Mouse (Mus musculus): ENCODE measurements around the gene Retreg1.
A peak's percentile ranks its signal among the peaks of the same experiment; 100 is the strongest.

Gene Retreg1

GRCm38 (mm10) chr15:25830426-25830825 lies 12.6 kb upstream of the Retreg1 start:
- DNase-seq (ENCODE audit: low spot score), result no peak

GRCm38 (mm10) chr15:25834282-25834681 lies 8.7 kb upstream of the Retreg1 start:
- no peak for DNase-seq (ENCODE audit: low spot score)

- no peak for DNase-seq (ENCODE audit: low spot score)
Measured at GRCm38 (mm10) chr15:25834920-25835674, 7.9 kb upstream of the Retreg1 start.

GRCm38 (mm10) chr15:25842462-25843085 lies 406 bp upstream of the Retreg1 start:
- peak; percentile 7 for DNase-seq (ENCODE audit: low spot score)

GRCm38 (mm10) chr15:25844013-25844570 lies 1.1 kb downstream of the Retreg1 start:
- no peak for DNase-seq (ENCODE audit: low spot score)

- DNase-seq (ENCODE audit: low spot score), result no peak
Measured at GRCm38 (mm10) chr15:25844771-25845170, 1.8 kb downstream of the Retreg1 start.

GRCm38 (mm10) chr15:25847576-25848168 lies 4.7 kb downstream of the Retreg1 start:
- DNase-seq (ENCODE audit: low spot score), result no peak

- DNase-seq (ENCODE audit: low spot score), result no peak
Measured at GRCm38 (mm10) chr15:25850552-25850951, 7.6 kb downstream of the Retreg1 start.

GRCm38 (mm10) chr15:25854270-25854904 lies 11.4 kb downstream of the Retreg1 start:
- DNase-seq (ENCODE audit: low spot score), result no peak

- no peak for DNase-seq (ENCODE audit: low spot score)
Measured at GRCm38 (mm10) chr15:25858611-25859058, 15.7 kb downstream of the Retreg1 start.

- no peak for DNase-seq (ENCODE audit: low spot score)
Measured at GRCm38 (mm10) chr15:25859469-25859868, 16.5 kb downstream of the Retreg1 start.

- no peak for DNase-seq (ENCODE audit: low spot score)
Measured at GRCm38 (mm10) chr15:25861900-25862299, 18.9 kb downstream of the Retreg1 start.

- DNase-seq (ENCODE audit: low spot score), result no peak
Measured at GRCm38 (mm10) chr15:25865605-25866004, 22.6 kb downstream of the Retreg1 start.

- DNase-seq (ENCODE audit: low spot score), result no peak
Measured at GRCm38 (mm10) chr15:25866106-25866505, 23.1 kb downstream of the Retreg1 start.

GRCm38 (mm10) chr15:25869129-25869528 lies 26.1 kb downstream of the Retreg1 start:
- DNase-seq (ENCODE audit: low spot score), result no peak

- no peak for DNase-seq (ENCODE audit: low spot score)
Measured at GRCm38 (mm10) chr15:25871470-25871869, 28.5 kb downstream of the Retreg1 start.

- DNase-seq (ENCODE audit: low spot score), result no peak
Measured at GRCm38 (mm10) chr15:25872118-25872517, 29.1 kb downstream of the Retreg1 start.

- no peak for DNase-seq (ENCODE audit: low spot score)
Measured at GRCm38 (mm10) chr15:25872657-25873056, 29.7 kb downstream of the Retreg1 start.

GRCm38 (mm10) chr15:25873536-25873935 lies 30.6 kb downstream of the Retreg1 start:
- no peak for DNase-seq (ENCODE audit: low spot score)

GRCm38 (mm10) chr15:25876601-25877161 lies 33.7 kb downstream of the Retreg1 start:
- no peak for DNase-seq (ENCODE audit: low spot score)

GRCm38 (mm10) chr15:25877798-25878197 lies 34.8 kb downstream of the Retreg1 start:
- no peak for DNase-seq (ENCODE audit: low spot score)

- DNase-seq (ENCODE audit: low spot score), result no peak
Measured at GRCm38 (mm10) chr15:25879229-25879628, 36.2 kb downstream of the Retreg1 start.
